Mouse (Mus musculus) kidney, adult 9 months (tissue): ENCODE data around the gene Tmem218.
A peak's percentile ranks its signal among the peaks of the same experiment; 100 is the strongest.

Experiments
- DNase-seq: peaks from one replicate; pipeline ENCODE4 v3.0.0; 2022

Tmem218 gene

DNA sequence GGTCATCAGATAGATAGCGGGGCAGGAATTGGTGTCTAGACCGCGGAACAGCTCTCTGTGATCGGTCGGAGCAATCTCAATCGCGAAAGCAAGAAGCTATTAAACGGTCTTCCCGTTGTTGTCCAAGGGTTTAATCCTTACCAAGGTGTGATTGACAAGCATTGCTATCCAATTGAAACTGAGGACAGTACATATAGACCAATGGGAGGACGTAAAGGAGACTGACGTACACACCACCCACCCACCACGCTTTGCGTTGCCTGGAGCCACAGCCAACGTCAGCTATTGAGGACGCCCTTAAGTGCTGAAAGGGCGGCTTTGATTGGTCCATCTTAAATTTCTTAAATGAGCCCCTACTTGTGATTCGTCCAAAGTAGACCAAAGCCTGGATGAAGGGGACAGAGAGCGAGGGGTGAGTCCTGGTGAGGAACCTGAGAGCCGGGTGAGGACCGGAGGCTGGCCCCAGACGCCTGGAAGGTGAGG, at the start of gene Tmem218:
Tmem218 (plus strand) TSS at position 295 of the 483 bp plus-strand sequence.
- peak; percentile 98 for DNase-seq

DNA sequence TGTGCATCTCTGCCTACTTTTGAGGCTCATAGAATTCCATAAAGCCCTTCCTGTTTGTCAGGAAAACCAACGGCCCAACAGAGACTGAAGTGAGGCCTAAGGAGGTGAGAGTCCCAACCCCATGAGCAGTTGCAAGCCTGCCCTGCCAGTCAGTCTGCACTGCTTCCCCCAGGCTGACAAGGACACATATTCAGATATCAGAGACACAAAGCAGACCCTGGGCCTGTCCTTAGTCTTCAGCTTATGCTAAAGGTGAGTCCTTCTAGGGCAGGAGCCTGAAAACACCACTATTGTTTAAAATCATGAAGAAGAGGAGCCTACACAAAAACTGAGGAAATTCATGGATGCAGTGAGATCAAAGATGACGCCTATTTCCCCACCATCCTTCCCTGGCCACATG, 47.3 kb upstream of the Tmem218 start:
- DNase-seq: no peak

DNA sequence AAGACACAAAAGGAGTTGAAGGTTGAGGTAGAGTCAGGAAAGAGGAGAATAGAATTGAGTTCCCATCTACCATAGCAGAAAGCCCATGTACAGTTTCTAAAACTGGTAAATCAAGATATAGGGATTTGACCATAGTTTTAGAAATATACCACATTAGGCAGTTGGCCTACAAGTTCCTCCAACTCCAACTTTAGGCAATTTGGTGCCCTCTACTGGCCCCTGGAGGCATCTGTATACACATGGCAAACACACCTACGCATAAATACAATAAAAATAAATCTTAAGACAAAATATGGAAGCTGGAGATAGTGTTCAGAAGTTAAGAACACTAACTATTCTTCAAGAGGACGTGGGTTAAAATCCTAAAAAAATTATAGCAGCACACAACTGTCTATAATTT, 41.1 kb upstream of the Tmem218 start:
- DNase-seq: no peak

DNA sequence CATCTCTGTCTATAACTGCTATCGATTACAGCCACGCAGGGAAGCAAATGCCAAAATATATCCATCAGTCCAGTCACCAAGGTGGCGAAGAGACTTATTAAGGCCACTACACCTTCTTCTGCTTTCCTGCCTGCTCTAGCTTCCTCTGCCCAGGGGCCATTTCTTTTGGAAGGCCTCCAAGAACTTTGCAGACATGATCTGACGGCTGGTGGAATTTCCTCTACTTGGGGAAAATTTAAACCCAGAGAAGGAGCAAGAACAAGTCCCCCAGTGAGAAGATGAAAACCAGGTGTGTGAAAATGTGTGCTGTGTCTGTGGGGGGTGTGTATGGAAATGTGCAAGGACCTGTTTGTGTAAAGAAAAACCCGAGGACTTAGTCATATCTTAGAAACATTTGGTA, 34.6 kb upstream of the Tmem218 start:
- DNase-seq: no peak

DNA sequence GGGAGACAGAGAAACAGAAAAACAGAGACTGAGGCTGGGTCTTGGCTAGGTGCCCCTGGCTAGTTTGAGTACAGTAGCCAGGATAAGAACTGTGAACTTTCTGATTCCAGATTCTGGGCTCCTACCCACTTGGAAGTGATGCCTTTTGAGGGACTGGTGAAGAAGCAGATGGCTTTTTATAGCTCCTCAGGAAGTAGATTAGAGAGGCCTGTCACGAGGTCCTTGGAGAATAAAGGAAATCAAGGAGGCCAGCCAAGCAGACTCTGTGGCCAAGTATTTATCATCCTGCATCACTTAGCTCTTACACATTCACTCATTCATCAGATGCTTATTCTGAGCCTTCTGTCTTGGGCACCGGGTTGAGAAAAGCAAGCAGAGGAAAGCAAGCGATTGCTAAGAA, 32.0 kb upstream of the Tmem218 start:
- no peak for DNase-seq

- peak; percentile 42 for DNase-seq
Observed at GRCm38 (mm10) chr9:37177107-37177506, 30.9 kb upstream of the Tmem218 start.

- no peak for DNase-seq
Observed at GRCm38 (mm10) chr9:37177551-37177950, 30.5 kb upstream of the Tmem218 start.

- DNase-seq: no peak
Observed at GRCm38 (mm10) chr9:37178911-37179310, 29.1 kb upstream of the Tmem218 start.

DNA sequence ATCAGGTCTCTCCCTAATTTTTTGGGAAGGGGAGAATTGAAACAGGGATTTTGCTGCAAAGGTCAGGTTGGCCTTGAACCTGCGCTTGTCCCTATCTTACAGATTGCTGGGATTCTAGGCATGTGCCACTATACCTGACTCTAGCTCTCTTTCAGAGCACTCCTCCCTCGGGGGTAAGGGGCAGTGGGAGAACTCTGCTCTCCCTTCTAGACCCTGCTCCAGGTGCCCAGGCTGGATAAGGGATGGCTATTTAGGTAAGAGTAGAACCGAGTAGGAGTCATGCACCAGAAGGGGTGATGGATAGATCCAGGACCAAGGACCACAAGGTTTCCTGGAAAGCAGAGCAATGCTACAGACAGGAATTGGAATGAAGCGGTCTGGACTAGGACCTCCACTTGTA, 28.4 kb upstream of the Tmem218 start:
- no peak for DNase-seq

DNA sequence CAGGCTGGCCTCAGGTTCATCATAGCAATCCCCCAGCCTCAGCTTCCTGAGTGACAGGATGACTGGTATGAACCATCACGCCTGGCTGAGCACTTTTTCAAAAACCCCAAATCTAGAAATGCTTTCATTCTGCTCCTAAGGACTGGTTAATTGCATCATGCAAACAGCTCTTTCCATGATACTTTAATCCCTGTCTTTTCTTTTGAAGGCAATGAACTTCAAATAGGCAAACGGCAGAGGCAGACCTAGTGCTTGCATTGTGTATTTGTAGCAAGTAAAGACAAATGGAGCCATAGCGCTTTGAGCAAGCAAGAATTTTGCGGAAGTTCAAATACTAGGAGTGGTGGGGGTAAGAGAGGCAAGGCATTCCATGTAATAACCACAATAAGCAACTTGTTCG, 26.4 kb upstream of the Tmem218 start:
- no peak for DNase-seq

DNA sequence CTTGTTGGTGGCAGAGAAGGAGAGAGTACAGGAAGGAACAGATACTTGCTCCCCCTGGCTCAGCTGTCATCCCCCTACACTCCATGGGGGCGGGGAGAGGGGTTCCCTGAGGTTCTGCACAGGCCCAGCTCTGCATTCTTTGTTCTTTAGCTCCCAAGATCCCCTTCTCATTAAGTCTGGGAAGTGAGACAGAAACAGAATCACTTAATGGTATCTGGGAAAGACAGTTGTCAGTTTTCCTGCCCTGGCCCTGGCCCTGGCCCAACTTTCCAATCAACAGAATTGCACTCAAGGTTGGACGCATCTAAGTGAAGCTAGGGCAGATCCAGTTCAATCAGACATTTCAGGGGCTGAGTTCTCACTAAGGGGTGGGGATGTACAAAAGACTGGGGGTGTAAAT, 24.8 kb upstream of the Tmem218 start:
- no peak for DNase-seq

- no peak for DNase-seq
Observed at GRCm38 (mm10) chr9:37187407-37187806, 20.6 kb upstream of the Tmem218 start.

GRCm38 (mm10) chr9:37188024-37188423, 20.0 kb upstream of the Tmem218 start:
- no peak for DNase-seq

- DNase-seq: no peak
Observed at GRCm38 (mm10) chr9:37197067-37197466, 11.0 kb upstream of the Tmem218 start.

DNA sequence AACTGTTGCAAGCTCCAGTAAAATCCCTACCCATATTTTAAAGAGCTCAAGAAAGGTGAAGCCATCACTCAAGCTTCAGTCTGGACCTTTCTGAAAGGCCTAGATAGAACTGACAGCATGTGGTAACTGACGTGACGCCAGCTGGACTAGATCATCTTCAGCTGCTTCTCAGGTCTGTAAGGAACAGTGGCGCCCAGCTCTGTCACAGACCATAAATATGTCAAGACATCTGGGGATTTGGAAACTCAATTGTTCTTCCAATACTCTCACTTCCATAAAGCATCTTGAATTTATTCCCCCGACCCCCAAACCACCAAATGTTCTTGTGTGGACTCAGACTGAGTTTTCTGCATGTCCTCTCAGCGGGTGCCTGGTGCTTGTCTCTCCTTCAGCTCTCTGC, 7.6 kb upstream of the Tmem218 start:
- DNase-seq: no peak

GRCm38 (mm10) chr9:37203884-37204283, 4.1 kb upstream of the Tmem218 start:
- peak; percentile 68 for DNase-seq

- no peak for DNase-seq
Observed at GRCm38 (mm10) chr9:37213060-37213738, 5.2 kb downstream of the Tmem218 start.

- DNase-seq: peak; percentile 8
Observed at GRCm38 (mm10) chr9:37214327-37215060, 6.5 kb downstream of the Tmem218 start.

DNA sequence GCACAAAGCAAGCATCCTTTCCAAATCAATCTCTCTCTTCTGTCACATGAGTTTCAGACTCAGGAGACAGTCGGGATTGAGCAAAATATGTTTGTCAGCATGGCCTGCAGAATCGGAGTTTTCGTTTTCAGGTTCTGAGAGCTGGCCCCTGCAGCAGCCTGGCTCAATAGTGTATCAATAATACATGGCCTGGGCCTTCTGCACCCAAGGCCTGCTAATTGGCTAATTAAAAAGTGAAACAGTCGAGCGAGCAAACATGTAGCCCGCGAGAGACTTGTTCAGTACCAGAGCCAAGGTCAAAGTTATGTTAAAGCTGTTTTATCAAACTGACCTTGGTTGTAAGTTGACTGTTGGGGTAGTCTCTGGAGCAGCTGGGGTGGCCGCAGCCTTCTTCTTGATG, 12.7 kb downstream of the Tmem218 start:
- DNase-seq: no peak

DNA sequence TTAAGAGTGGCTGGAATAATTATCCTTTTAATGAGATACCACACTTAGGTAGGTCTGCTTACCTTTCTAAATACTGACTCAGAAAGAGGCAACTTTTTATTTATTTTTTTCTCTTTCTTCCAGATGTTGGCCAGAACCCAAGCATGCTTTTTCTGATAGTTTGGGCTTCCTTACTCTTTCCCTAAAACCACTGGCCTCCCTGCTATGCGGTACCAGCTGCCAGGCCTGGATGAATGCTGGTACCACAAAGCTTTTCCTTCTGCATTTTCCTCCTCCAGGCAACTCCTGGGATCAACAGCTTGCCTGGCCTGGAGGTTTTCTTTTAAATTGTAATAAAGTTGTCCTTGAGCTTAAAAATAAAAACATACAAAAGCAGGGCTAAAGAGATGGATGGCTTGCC, 17.6 kb downstream of the Tmem218 start:
- no peak for DNase-seq

GRCm38 (mm10) chr9:37229880-37230325, 21.9 kb downstream of the Tmem218 start:
- DNase-seq: peak; percentile 70

GRCm38 (mm10) chr9:37230486-37231195, 22.6 kb downstream of the Tmem218 start:
- no peak for DNase-seq
